Mouse (Mus musculus) heart, adult 10 weeks (tissue): ENCODE measurements around the gene Gm13199. TPM values are rescaled to one million over a fixed set of nuclear protein-coding genes. Genes with fewer than 3 reads are reported as not detected.

Source experiments
- polyA plus RNA-seq: library from polyadenylated mRNA; stranded (reverse); fragments of 350-450 nt; fragmentation: Illumina TruSeq; extraction: RNeasy Lipid Tissue Mini Kit (QIAGEN cat#74804); gene quantifications from one replicate; pipeline ENCODE4 v1.2.3, GENCODE M21; 2014; ENCODE audit warnings: low read depth, low replicate concordance

Gene Gm13199
- polyA plus RNA-seq = not detected

DNA sequence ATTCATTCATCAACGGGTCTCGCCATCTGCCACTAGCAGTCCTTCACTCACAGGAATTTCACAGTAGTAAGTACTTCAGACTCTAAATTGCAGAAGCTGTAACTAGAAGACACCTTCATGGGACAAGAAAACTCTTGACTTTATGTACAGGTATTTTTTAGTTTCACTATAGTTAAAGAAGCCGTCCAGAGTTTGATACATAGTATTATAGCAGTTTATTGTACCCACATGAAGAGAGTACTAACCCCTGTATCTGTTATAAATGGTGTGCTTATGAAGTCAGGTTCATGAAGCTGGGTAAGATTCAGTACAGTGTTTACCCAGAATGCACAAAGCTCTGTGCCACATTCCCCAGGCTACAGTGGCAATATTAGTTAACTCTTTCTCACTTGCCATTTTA, at the start of gene Gm13199:
Gm13199 (minus strand) TSS at position 101 of the 400 bp plus-strand sequence.

DNA sequence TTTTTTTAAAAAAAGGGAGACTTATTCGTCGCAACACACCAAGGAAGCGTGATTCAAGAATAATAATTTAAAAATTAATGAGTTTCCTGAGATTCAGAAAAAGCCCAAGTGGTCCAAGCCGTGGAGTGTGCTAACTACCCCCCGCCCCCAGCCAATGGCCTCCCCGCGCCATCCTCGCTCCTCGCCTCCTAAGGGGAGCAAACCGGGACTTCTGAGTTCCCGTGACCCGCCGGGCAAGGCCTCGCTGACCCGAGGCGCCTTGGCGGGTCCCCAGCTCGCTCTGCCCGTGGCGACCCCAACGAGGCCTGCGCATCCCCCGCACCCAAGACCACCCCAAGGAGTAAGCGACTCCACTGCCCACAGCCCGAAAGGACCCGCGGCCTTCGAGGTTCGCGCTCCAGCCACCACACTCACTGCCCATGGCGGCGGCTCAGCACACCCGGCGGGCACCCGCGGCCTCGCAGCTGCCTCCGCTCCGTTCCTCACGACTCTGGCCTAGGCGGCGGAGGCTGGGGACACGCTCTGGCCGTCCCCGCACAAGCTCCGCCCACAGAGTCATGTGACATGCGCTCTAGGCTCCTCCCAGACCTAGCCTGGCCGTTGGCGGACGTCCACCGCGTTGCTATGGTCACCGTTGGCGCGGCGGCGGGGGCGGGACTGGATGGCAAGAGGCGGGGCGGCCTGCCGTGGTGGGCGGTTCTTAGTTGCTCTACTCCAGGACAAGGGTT, 32.3 kb upstream of the Gm13199 start, which contains the start of gene Sec61a2:
Sec61a2 (minus strand) TSS at position 590 of the 728 bp plus-strand sequence.

DNA sequence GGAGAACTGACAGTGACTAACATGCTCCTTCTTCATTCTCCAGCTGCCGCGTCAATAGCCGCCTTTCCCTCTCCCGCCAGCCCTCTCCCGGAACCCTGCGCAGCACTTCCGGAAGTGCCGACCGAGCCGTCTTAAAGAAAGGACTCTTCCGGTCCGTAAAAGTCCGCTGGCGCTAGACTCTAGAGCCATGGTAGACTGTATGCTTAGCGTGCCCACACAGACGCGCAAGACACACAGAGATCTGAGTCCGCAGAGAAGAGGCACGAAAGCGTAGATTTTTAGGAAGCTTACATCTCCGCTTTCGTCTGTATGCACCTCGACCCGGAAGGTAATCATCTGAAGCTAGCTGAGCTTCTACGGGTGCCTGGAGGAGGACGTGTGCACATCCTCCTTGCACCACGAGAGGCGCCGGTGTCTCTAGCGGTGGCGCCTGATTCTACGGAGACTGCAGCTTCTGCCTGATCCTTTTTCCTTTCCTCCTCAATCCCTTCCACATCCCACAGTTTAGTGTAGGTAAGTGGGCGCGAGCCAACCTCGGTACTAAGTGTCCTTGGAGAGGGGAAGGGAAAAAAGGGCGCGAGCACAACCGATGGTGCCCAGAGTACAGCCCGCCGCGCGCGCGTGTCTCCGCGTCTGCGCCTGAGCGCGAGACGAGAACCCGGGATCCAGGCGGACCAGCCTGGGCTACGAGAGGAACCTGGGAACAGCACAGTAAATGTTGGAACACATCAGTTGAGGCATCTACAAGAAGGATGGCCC, 17.7 kb downstream of the Gm13199 start, which contains the start of the genes Nudt5 and Cdc123:
Nudt5 (plus strand) TSS at position 147 of the 759 bp plus-strand sequence.
Cdc123 (minus strand) TSS at position 292 of the 759 bp plus-strand sequence.

Other genes starting within 250 kb of the Gm13199 start
- 4.1 TPM for gene Camk1d, start 148.4 kb downstream of the Gm13199 start, polyA plus RNA-seq
- 10.1 TPM for gene Nudt5, start 17.9 kb downstream of the Gm13199 start, polyA plus RNA-seq
- 108 TPM for gene Cdc123, start 17.8 kb downstream of the Gm13199 start, polyA plus RNA-seq
- 25.1 TPM for gene Sec61a2, start 32.5 kb upstream of the Gm13199 start, polyA plus RNA-seq
- 6.6 TPM for gene Dhtkd1, start 79.9 kb upstream of the Gm13199 start, polyA plus RNA-seq
- 17.9 TPM for gene Upf2, start 88.5 kb upstream of the Gm13199 start, polyA plus RNA-seq